Mouse (Mus musculus): ENCODE measurements at regions not wholly inside any gene's neighbourhood (a gene's known extent, or its start where the extent isn't known, plus 50 kb on each side); places are given as distances from the start of the nearest gene placed in this dataset.
"Not testable (repeated sequence)": the region's sequence is repeated elsewhere in the genome, so short reads cannot be mapped to it uniquely, and the experiment has no call there.

DNA sequence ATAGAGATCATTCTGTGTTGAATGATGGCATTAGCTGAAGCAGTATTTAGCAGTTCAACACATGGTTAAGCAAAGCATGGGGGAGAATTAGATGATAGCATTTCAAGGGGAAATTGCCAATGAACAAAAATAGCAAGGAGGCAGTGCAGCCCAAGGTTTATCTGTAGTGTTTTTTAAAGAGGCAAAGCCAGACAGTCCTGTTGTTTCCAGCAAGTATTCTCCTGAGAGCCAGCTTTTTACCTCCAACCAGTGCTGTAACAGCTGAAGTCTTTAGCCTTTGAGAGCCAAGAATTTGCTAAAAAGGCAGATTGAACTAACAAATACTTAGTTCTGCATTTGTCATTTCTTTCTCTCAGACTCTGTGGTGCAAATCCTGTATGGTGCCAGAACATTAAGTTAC lies 305.1 kb upstream of the Arx start:
- DNase-seq (ENCODE audit: low spot score in 2 of 2), result no peak

DNA sequence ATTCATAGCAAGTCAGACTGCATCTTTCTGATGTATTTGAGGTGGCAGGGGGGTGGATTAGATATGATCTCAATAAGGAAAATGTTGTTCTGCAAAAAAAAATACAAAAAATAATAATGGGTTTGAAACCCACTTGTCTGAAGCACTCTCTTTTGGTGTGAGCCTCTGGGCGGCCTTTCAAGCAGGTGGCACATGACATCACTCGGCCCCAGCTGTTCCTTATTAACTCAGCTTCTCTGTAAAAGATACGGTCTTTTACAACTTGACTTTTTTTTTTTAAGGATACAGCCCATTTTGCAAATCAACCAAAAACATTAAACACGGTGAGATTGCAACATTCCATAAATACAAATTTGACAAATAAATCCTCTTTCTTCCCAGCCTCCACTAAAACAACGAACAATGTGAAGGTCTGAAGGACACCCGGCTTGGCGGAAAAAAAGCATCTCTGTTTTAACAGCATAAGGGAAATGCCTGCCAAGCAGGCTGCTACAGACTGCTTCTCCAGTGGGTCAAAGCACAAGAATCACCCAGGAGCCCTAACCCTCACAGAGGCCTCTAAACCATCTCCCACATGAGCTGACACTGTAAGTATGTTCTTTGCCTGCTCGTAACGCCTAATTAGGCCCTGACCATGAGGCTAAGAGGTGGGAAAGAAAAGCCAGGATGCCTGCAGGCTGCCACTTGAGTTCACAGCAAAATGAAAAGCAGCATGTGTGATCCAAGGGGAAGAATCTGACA lies 283.8 kb upstream of the Arx start:
- DNase-seq (ENCODE audit: low spot score in 2 of 2), result no peak

DNA sequence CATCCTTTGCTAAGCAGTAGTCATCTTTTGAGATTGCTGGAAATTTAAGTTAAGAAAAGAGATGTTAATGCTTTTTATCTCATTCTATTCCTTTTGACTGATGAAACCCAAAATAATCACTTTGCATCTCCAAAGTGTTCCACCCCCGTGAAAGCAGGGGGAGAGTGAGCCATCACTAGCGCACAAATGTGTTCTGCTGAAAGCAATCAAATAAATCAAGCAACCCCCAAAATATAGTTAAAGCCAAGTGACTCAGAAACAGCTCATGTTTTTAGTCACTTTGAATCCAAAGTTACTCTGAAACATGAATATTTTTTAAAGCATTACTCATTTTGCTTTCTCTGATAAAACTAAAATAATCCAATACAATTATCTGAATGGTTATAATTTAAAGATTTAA lies 279.6 kb upstream of the Arx start:
- DNase-seq (ENCODE audit: low spot score in 2 of 2), result no peak

DNA sequence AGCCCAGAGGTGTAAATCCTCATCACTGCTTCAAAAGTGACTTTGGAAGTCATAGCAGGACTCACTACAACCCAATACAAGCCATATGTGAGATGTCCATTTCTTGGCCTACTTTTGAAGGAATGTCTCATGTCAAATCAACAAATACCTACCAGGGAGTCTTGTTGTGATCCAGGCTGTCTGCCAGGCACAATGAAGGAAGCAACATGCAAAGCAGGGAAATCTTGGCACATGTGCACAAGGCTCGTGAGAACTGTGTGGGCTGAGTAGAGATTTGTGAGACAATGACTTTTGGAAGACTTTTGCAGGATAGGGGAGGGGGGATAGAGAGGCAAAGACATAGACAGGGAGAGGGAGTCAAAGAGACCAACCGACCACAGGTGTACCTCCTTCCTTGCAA lies 274.7 kb upstream of the Arx start:
- DNase-seq (ENCODE audit: low spot score in 2 of 2), result no peak

DNA sequence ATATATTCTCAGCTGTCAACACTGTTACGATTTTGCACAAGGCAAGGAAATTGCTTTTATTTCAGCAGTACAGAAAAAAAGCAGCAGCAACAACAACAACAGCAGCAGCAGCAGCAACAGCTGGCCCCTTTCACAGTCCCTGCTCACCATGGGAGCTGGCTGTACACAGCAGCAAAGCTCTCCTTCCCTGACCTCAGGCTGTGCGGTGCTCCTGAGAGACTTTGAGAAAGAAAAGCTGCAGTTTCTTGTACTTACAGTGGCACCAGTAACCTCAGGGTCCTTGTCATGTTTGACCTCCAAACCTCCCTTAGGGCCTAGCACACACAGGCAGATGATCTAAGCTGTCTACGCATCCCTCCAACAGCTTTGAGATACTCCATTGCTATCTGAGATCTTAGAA lies 269.9 kb upstream of the Arx start:
- DNase-seq (ENCODE audit: low spot score in 2 of 2), result no peak

DNA sequence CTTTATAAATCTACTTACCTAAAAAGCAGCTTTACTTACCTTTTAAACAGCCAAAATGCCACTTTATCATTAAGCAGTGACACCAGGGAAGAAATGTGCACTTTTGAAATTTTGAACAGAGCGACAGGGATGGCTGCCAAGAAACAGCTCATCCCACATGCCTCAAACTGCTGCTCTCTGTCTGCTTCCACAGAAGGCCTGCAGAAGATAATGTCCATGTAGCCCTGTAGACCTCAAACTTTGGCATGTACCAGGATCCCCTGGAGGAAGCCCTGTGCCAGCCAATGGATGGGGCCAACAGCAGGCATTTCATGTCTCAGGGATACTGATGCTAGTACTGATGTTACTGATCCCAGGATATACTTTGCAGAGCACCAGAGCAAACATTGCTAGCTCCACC lies 245.1 kb upstream of the Arx start:
- no peak for DNase-seq (ENCODE audit: low spot score in 2 of 2)

DNA sequence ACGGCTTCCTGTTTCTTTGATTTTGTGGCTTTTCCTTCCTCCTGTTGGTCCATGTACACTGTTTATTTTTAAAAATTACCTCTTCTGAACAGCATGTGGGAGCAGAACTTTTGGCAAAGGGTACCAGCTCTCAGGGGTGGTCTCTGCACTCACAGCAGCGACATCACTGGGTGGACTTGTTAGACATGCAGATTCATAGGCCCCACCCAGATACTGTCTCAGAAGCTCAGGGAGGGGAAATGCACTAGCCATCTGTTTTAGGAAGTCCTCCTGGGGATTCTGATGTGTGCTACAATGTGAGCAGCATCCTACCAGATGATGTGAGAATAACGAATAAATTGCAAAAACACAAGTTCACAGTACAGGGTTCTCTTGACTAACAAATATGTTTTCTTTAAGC lies 243.5 kb upstream of the Arx start:
- DNase-seq (ENCODE audit: low spot score in 2 of 2), result no peak

DNA sequence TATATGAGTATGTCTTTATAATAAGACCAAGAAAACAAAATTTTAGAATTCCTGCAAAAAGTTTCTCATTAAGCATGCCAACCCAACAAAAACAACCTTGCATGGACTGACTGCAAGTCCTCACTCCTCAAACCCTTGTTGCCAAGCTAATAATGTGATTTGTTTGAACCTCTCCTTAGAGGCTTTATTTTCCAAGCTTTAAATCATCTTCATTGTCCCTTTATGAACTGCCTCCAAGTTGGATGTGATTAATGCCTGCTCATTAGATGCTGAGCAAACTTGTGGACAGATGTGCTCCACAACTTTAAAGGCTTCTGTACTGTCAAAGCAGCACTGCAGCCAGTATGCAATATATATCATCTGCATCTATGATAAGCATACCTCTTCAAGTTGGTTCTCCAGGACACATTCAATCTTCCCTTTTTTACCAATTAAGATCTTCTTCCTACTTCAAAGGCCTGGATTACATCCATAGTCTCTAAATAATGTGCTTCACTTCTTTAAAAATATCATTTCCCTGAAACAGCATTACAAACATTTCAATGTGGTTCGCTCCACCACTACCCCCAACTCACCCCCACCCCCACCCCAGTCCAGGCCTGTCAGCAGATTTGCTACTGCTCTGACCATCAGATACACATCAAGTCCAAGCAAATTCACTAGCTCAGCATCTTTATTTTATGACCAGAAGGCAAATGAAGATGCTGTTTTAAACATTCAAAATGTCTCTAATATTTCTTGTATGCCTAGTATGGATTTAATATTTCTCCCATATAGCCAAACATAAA lies 237.1 kb upstream of the Arx start:
- no peak for DNase-seq (ENCODE audit: low spot score in 2 of 2)

DNA sequence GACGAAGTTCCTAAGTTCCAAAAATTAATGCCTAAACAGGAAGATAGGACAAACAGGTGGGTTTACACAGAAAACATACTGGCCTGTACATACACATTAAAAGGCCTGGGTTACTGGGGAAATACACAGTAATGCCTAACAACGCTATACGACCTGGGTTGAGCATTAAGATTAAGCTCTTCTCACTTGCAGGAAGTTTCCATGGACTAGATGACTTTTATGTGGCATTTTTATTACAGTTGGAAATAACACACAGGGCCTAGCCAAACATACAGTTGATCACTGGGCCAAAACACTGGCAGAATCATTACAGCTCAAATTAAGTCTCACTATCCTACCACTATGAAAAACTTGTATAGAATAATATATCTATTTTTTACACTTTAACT lies 236.5 kb upstream of the Arx start:
- no peak for DNase-seq (ENCODE audit: low spot score in 2 of 2)

DNA sequence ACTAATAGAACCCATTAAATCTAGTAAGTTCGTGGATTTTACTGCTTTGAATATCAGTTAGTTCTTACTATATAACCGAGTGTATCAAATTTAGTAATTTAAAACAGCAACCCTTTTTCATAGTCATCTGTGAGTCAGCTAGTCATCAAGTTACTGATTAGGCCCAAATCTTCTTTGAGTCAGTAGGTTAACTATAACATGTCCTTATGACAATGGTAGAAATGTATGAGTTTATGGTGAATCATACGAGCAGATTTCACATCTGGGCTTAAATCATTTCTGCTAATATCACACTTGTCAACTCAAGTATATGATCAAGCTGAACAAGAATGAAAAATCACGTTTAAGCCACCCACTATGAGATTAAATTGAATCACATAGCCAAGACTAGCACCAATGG lies 226.7 kb upstream of the Arx start:
- no peak for DNase-seq (ENCODE audit: low spot score in 2 of 2)

DNA sequence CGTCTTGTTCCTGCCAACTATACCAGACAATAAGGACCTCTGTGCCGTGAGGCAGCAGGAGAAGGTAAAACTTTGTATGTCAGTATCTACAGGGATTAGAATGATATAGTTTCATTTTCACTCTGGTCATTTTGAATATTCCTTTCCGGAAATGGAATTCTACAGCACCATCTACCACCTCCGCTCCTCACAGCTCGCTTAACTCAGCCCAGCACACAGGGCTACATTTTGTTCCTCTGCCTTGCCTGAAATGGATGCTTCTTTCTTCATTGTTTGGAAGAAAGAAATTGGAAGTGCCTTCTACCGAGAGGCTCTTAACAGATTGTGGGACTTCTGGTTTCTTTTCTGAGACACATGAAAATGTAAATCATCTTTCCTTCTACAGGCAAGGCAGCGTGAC lies 217.4 kb upstream of the Arx start:
- no peak for DNase-seq (ENCODE audit: low spot score in 2 of 2)

DNA sequence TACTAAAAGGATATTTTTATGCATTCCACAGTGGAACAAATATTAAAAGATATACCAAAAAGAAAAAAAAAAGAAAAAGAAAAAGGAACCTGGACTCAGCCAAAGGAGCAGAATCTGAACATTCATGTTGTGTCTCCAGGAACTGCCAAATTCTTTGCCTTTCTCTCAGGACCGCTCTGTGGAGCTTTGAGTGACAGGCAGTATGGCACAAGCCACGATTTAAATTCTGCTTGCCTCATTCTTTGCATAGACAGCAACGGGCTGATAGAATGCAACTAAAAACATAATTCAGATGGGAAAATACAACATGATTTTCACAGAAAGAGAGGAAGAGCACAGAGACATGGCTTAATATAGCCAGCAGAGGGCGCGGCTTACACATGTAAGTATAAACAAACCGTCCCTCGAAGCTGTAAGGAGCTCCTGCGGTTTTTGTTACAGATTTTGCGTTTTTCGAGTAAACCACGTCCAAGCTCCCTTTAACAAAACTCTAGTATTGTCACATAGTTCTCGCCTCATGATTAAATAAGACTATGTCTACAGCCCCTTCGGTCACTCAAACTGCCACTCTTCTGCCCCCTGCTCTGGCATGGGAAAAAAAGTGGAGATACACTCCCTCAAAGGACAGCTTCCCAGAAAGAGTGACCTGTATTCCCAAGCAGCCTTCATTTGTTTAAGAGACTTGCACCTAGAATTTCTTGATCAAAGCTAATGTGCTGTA lies 216.5 kb upstream of the Arx start:
- DNase-seq (ENCODE audit: low spot score in 2 of 2), result peak in 1 of 2 experiments; percentile 2

DNA sequence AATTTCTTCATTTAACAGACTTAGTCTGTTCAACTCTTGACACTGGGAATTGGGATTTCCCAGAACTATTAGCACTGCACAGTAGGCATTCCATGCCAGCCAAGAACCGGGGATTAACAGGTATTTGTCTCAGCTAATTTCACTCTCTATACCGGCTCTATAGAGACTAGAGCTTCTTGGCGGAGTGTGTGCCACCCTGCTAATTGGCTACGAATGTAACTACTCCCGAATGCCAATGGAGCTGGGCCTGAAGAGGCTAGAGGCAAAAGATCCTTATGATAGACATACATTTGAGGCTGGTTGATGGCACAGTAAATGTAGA lies 216.0 kb upstream of the Arx start:
- no peak for DNase-seq (ENCODE audit: low spot score in 2 of 2)

DNA sequence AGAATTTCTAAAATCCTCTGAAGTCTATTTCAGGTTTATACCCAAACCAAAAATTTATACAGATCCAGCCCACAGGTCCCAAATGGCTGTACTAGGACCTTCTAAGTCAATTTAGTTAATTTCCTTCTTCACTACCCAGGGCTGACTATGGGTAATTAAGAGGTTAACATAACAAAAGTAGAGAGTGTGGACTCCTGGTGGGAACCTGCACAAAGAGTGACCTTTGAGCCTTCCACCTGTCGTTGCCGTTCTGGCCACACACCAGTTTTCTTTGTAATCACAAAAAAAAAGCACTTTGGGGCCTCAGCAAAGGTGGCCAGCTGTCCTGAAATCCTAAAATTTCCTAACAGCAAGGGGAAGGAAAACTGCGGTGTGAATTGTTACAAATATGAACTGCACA lies 197.3 kb upstream of the Arx start:
- no peak for DNase-seq (ENCODE audit: low spot score in 2 of 2)

DNA sequence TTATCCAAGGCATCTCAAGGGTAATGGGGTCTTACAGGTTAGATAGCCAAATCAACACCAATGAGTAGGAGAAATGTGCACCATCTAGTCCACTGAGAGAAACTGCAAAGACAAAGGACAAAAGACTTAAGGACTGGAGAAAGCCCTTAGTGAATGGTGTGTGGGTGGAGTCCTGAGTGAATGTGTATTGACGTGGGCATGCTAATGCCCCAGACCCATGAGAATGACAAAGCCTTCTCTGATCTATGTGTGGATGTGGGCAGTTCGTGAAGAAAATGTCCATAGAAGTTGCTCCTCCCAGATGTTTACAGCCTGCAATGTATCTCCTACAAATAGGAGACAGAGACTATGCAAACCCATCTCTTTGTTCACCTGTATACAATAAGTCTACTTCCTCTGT lies 188.7 kb upstream of the Arx start:
- DNase-seq (ENCODE audit: low spot score in 2 of 2), result no peak

DNA sequence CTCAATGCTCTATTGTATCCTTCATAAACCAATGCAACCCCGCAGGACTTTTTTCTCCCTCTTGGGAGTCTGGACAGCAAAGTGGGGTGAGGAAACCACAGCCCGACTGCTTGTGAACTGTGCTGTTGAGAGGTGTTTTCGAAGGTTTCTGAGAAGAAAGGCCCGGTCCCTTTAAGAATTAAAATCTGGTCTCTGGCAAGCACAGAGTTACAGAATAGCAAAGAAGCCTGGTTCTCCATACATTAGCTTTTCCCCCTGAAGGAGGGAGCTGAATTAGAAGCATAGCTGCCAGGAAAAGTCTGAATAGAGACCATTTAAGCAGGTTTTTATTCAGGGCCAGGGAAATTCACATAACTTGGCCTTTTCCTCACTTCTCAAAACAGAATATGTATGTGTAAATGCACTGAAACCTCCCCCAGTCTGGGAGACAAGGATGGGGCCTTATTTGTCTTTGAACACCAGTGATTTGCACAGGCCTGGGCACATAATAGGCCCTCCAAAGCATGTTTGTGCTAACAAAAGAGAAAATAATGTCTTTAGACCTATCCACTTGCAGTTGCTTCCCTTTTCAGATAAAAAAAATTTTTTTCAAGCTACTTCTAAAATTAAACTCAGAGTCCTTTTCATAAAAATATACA lies 178.2 kb upstream of the Arx start:
- no peak for DNase-seq (ENCODE audit: low spot score in 2 of 2)

DNA sequence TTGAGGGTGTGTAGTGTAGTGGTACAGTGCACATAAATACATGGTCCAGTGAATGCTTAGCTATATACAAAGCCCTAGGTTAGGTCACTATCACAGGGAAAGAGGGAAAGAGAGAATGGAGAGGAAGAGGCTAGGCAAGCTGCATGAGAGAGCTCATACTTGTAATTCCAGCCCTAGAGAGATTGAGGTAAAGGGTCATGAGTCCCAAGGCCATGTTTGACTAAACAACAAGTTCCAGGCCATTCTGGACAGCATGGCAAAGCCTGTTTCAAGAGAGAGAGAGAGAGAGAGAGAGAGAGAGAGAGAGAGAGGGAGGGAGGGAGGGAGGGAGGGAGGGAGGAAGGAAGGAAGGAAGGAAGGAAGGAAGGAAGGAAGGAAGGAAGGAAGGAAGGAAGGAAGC lies 131.9 kb upstream of the Arx start:
- DNase-seq (ENCODE audit: low spot score in 2 of 2), result not testable (repeated sequence)

DNA sequence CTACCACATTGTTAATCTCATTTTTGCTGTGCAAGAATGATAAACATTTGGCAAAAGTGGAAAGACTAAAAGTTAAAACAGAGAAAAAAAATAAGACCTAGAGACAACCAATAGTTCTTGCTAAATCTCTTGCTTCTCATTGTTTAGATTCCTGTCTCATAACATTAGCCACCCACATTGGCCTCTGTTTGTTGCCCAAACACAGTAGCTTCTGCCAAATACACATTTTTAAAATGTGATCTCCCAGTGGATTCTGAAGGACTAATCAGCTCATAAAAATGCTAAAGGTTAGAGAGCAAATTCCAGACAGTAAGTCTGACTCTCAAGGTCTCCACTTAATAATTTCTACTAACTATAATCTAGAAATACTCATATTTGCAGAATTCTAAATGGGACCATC lies 127.1 kb upstream of the Arx start:
- DNase-seq (ENCODE audit: low spot score in 2 of 2), result no peak

DNA sequence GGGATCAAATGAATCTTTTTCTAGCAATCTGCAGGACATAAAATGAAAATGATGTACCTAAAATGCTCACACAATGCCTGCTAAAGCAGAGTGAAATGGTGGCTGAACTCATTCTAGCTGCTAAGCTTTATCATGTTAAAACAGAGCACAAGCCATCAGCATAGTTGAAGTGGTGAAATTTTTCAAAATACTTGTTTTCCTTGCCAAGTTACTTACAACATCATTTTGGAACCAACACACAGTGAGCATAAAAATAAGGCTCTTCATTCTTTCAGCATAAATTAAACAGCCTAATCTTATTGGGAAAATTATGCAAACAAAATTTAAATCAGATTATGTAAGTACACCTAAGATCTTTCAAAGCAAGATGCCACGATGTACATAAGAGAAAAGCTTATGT lies 125.3 kb upstream of the Arx start:
- DNase-seq (ENCODE audit: low spot score in 2 of 2), result no peak

All from spleen, postnatal 36 days (tissue).